Mouse (Mus musculus) heart, adult 2 months (tissue): ENCODE measurements around the gene Tmem170b.

Experiments
- CTCF ChIP-seq: fragments of 200-600 bp; IDR thresholded peaks from 2 replicates; pipeline ENCODE4 v1.8.1; 2022; ENCODE audit warnings: antibody characterized with exemption, mild to moderate bottlenecking, moderate library complexity
- POLR2A ChIP-seq: fragments of 200-500 bp; IDR thresholded peaks from 2 replicates; pipeline ENCODE4 v1.6.1; 2011; ENCODE audit warnings: mild to moderate bottlenecking, low read depth, low read length, control low read depth; ENCODE audit not compliant: insufficient read depth

- TF ChIP-seq CTCF, result no peak
- no peak for TF ChIP-seq POLR2A
These were observed 71.1 kb downstream of the Tmem170b start for GRCm38 (mm10) chr13:41676836-41677186.
